Mouse (Mus musculus) liver, adult (tissue): ENCODE results near the gene Ccdc125.

Experiments
- GATA4 ChIP-seq: IDR thresholded peaks from 2 replicates; pipeline ENCODE4 v1.6.1; 2014; ENCODE audit warnings: mild to moderate bottlenecking, low read length; ENCODE audit not compliant: insufficient replicate concordance

Gene Ccdc125

GRCm38 (mm10) chr13:100744036-100744744 is 74.7 kb downstream of the Ccdc125 start, which contains the start of gene Mrps36:
Mrps36 (minus strand) TSS chr13:100744659.
- TF ChIP-seq GATA4 = no peak

DNA sequence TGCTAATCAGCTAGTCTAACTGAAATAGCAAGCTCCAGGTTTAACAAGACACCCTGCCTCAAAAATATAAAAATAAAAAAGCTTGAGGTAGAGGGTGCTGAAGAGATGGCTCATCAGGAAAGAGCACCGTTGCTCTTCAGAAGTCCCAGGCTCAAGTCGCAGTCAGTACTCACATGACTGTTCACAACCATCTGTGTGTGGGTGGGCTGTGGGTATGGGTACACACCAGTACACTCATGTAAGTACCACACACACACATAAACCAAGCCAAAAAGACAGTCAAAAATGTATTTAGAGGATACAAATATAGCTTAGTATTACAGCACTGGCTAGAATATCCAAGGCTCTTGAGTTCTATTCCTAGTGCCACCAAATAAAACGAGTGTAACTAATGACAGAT is 76.6 kb downstream of the Ccdc125 start:
- no peak for TF ChIP-seq GATA4
